Mouse (Mus musculus) G1E (cell line): Measurements from ENCODE around the gene Pptc7. TPM values are rescaled to one million over a fixed set of nuclear protein-coding genes. Genes with fewer than 3 reads are reported as not detected.

ENCODE experiments used
- ATAC-seq: 2 replicates; pipeline ENCODE4 v1.8.0; 2016; ENCODE audit warnings: mild to moderate bottlenecking; ENCODE audit not compliant: insufficient number of reproducible peaks, poor library complexity, low FRiP score, severe bottlenecking; ENCODE audit errors: extremely low read depth
- DNase-seq: peaks from one replicate; pipeline ENCODE4 v3.0.0; 2012; ENCODE audit warnings: low spot score
- H3K27me3 ChIP-seq: 2 replicates; pipeline ENCODE4 v1.6.1; 2012; ENCODE audit warnings: mild to moderate bottlenecking, low read length, inconsistent platforms; ENCODE audit not compliant: insufficient read depth
- H3K36me3 ChIP-seq: replicated peaks from 2 replicates; pipeline ENCODE3; 2012; ENCODE audit warnings: mild to moderate bottlenecking, inconsistent platforms
- H3K4me1 ChIP-seq: 2 replicates; pipeline ENCODE4 v1.6.1; 2012; ENCODE audit warnings: low read depth, low read length, inconsistent platforms, mixed read lengths; ENCODE audit not compliant: insufficient read depth
- H3K4me3 ChIP-seq: 2 replicates; pipeline ENCODE4 v1.5.1; 2012; ENCODE audit warnings: low read depth, mild to moderate bottlenecking, inconsistent platforms, low read length, moderate library complexity, mixed read lengths
- H3K9me3 ChIP-seq: replicated peaks from 2 replicates; pipeline ENCODE4 v1.6.1; 2012; ENCODE audit warnings: inconsistent platforms
- CTCF ChIP-seq: IDR thresholded peaks from 2 replicates; pipeline ENCODE4 v1.5.1; 2012; ENCODE audit warnings: low read depth, low read length, inconsistent platforms, mixed read lengths
- GATA1 ChIP-seq: IDR thresholded peaks from 2 replicates; pipeline ENCODE4 v1.6.1; 2012; ENCODE audit warnings: borderline replicate concordance, low read length, inconsistent platforms, mixed read lengths
- GATA2 ChIP-seq: IDR thresholded peaks from 2 replicates; pipeline ENCODE4 v1.6.1; 2012; ENCODE audit warnings: low read depth, low read length, inconsistent platforms, borderline replicate concordance
- POLR2AphosphoS5 ChIP-seq: IDR thresholded peaks from 2 replicates; pipeline ENCODE4 v1.6.1; 2012; ENCODE audit warnings: low read depth, low read length, inconsistent platforms; ENCODE audit not compliant: insufficient replicate concordance
- TAL1 ChIP-seq: conservative IDR thresholded peaks from 2 replicates; pipeline ENCODE4 v1.6.1; 2012; ENCODE audit warnings: low read depth, low read length, inconsistent platforms, mixed read lengths
- polyA plus RNA-seq: library from polyadenylated mRNA; stranded (reverse); fragments of >175 nt; gene quantifications from 2 replicates; pipeline ENCODE4 v1.2.3, GENCODE M21; 2012
- total RNA-seq, 2 experiments: library from RNA; stranded (forward) in 1 of 2; stranded (reverse) in 1 of 2; fragments of 200-1000 nt in 1 of 2; fragments of >200 nt in 1 of 2; fragmentation: Nextera tagmentation in 1 of 2; gene quantifications; 2 replicates each; pipeline ENCODE4 v1.2.3; 2014 to 2017

Pptc7 gene
- total and polyA plus RNA-seq, 3 experiments, result 10.6 to 16.7 (median 12.5) TPM

DNA sequence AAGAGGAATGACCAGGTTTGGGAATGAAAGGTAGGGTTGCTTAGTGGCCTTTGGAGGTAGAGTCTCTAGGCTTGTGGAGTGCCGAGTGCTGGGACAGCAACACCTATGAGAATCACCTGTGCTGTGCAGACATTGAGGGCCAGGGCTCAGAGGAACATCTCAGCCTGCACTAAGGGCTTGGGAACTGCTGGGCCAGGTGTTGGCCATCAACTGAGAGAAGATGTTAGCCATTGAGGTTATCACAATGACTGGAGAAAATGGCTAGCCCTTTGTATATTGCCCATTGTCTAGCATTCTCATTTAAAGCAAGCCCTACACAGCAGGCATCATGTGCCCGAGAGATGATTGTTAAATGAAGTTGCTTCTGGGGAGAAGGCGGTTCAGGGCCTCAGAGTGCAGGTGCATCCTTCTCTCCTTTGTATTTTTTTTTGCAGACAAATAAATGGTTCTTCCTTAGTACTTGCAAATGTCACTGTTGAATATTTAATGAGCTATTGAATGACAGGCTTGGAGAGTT lies 10.1 kb downstream of the Pptc7 start:
- peaks cover 86% of the 10 kb centered on the region for H3K36me3 ChIP-seq
- H3K4me3 ChIP-seq, result no peak overlapping the region
- DNase-seq, result no peak
- H3K9me3 ChIP-seq, result no peaks in the 10 kb centered on the region
- no peak for ATAC-seq
- TF ChIP-seq CTCF (no peak), POLR2AphosphoS5 (no peak), GATA2 (no peak)
- H3K27me3 ChIP-seq, result no peaks in the 10 kb centered on the region
- H3K4me1 ChIP-seq, result peaks cover 44% of the 10 kb centered on the region

DNA sequence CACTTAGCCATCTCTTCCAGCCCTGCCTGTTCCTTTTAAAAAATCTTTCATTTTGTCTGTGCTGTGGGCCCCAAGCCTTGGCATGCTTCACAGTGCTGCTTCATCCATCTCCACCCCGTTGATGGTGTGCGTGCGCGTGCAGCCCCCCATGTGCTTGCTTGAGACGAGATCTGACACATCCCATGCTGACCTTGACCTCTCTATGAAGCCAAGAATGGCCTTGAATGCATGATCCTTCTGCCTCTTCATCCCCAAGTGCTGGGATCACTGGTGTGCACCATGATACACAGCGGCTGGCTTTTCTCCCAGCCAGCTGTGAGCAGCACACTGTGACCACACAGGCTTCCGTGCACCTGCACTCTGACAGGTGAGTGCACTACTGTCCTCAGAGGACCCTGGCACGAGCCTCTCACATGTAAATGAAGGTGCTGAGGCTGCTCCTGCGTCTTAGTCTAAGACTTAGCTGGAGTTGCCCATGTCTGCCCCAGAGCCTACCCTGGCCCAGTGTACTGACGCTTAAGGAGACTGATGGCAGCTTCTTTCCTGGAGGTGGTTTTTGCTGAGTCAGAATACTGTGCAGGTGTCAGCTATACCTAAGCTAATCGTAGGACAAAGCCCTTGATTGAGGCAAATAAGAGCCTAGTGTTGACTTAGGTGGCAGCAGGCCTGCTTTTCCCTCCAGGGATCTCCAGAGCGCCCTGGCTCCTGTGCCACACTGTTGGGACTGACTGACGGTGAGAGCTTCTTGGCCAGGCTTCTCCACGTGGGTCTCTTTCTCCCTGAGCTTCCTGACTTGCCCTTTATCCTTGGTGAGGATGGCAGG lies 11.2 kb downstream of the Pptc7 start:
- H3K27me3 ChIP-seq, result no peaks in the 10 kb centered on the region
- DNase-seq, result no peak
- ATAC-seq, result no peak
- H3K4me3 ChIP-seq, result no peak overlapping the region
- H3K36me3 ChIP-seq, result peaks cover 89% of the 10 kb centered on the region
- TF ChIP-seq GATA1 (no peak), CTCF (no peak), POLR2AphosphoS5 (no peak), GATA2 (no peak), TAL1 (no peak)
- peaks cover 44% of the 10 kb centered on the region for H3K4me1 ChIP-seq
- H3K9me3 ChIP-seq, result no peaks in the 10 kb centered on the region

DNA sequence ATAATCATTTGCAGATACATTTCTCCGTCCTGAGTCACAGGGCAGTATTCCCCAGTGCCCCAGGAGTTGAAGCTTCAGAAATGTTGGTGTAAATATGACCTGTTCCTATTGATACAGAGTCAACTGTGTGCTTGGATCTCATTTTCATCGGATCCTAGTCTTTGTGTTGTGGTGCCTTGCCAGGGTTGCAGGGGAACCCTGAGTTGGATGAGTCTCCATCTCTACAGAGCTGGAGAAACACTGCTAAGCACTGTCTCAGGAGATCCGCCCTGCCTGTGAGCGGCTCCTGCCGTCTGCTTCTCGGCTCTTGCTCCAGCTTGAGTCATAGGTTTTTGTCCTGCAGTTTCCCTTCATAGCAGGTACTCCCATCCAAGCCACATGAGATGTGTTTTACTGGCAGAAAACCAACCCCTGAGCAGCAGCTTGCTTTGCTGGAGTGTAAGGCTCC lies 15.9 kb downstream of the Pptc7 start:
- no peak for ATAC-seq

DNA sequence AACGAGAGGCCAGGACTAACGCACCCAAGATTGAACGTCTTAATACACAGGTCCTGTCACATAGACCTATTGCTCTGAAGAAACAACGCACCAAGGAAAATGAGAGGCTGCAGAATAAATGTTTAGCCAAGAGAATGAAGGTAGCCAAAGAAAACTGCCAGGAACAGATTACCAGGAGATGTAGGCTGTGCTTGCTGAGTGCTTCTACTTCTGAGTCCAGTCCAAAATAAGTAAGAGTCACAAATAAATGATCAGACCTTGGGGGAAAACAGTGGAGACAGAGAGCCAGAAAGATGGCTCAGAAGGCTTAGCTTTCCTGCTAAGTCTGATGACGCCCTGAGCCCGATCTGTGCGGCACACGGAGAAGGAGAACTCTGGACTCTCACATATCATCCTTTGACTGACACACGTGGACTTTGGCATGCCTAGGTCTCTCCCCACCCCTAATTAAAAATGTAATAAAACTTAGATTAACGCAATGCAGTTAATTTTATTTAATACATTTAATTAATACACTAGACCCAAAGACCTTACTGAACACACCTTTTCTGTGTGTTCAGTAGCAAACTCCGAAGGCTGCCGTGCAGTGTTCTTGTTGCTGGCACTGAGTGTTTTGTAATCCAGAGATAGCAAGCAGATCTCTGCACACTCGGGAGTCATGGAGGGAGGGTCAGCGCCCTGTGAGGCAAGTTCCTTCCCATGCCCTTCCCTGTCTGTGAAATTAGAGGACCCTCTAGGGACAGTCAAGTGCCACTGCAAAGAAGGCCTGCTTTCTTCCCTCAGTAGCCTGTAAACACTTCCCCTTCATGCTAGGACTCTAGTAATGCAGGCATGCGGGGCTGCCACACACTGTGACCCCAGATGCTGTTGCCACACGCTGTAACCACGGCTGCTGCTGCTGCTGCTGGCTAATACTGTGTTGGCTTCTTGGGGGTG lies 18.9 kb downstream of the Pptc7 start:
- Histone ChIP-seq H3K4me1 (peaks cover 24% of the 10 kb centered on the region), H3K27me3 (no peaks in the 10 kb centered on the region), H3K9me3 (no peaks in the 10 kb centered on the region), H3K4me3 (no peak overlapping the region), H3K36me3 (peaks cover 84% of the 10 kb centered on the region)
- no peak for DNase-seq
- no peak for TF ChIP-seq GATA1
- no peak for TF ChIP-seq TAL1
- TF ChIP-seq CTCF, result no peak
- TF ChIP-seq POLR2AphosphoS5, result no peak
- no peak for TF ChIP-seq GATA2
- ATAC-seq, result no peak

More for the DNA sequence above, 15.9 kb downstream of the Pptc7 start:
- Histone ChIP-seq H3K9me3 (no peaks in the 10 kb centered on the region), H3K36me3 (peaks cover 89% of the 10 kb centered on the region), H3K27me3 (no peaks in the 10 kb centered on the region), H3K4me3 (no peak overlapping the region), H3K4me1 (peaks cover 25% of the 10 kb centered on the region)
- TF ChIP-seq TAL1 (no peak), POLR2AphosphoS5 (no peak), CTCF (no peak), GATA1 (no peak), GATA2 (no peak)
- DNase-seq, result no peak

DNA sequence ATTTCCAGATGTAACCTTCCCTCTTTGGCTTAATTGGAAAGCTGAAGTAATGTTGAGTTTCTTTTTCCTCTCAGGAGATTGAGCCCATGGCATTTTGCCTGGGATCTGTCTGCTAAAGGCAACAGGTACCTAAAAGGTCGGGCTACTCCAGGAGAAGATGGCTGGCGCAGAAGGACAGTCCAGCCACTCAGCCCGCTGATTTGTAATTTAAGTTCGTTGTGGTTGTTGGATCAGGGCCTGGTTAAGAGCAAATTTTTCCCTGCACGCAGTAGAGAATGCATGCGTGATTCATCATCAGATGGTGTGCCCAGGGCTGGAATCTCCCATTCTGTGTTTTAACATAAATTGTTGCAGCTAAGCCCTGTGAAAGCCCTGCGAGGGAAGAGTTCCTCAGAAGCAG lies 19.8 kb downstream of the Pptc7 start:
- TF ChIP-seq CTCF (no peak), POLR2AphosphoS5 (no peak), GATA2 (no peak), TAL1 (no peak), GATA1 (no peak)
- no peak for DNase-seq
- H3K4me1 ChIP-seq, result peaks cover 24% of the 10 kb centered on the region

DNA sequence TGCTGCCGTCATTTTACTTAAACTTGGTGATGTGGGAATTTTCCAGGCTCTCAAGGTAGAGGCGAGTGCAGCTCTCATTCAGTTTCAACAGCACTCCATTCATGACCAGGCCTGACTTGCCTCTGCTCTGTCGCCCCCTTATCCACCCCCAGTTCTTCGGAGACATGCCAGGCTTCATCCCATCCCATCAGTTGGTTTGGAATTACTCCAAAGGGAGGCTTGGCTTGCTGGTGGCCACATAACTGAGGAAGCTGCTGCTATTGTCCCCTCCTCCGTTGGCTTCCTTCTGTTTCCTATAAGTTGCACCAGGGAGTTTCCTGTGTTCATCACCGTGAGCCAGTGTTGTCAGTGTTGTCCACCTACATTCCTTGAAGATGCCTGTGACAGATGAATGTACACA lies 20.4 kb downstream of the Pptc7 start:
- Histone ChIP-seq H3K4me1 (peaks cover 24% of the 10 kb centered on the region), H3K36me3 (peaks cover 85% of the 10 kb centered on the region), H3K27me3 (no peaks in the 10 kb centered on the region), H3K9me3 (no peaks in the 10 kb centered on the region), H3K4me3 (no peak overlapping the region)
- ATAC-seq (no peak), DNase-seq (no peak)
- TF ChIP-seq TAL1 (no peak), POLR2AphosphoS5 (no peak)

More for the DNA sequence above, 19.8 kb downstream of the Pptc7 start:
- Histone ChIP-seq H3K27me3 (no peaks in the 10 kb centered on the region), H3K9me3 (no peaks in the 10 kb centered on the region), H3K36me3 (peaks cover 84% of the 10 kb centered on the region), H3K4me3 (no peak overlapping the region)
- no peak for ATAC-seq
